Mouse (Mus musculus): Measurements from ENCODE around the gene Col4a3. TPM values are rescaled to one million over a fixed set of nuclear protein-coding genes. Genes with fewer than 3 reads are reported as not detected.

Gene Col4a3
- total and polyA plus RNA-seq, 3 experiments, result not detected

- Histone ChIP-seq H3K79me2 (replicated peaks; ENCODE audit: control insufficient read depth, extremely low read depth, insufficient read depth, poor library complexity, severe bottlenecking) (no peaks in the 10 kb centered on the region), H3K27ac (ENCODE audit: insufficient read depth, low read depth) (no peak overlapping the region), H3K4me3 (replicated peaks in 1 of 3; ENCODE audit: low read depth in 2 of 3, low read length in 2 of 3, poor library complexity in 1 of 3) (no peak overlapping the region), H3K4me2 (ENCODE audit: insufficient read depth, low read depth, poor library complexity, severe bottlenecking) (no peak overlapping the region), H3K27me3 (replicated peaks) (no peaks in the 10 kb centered on the region), H3K4me1 (ENCODE audit: control insufficient read depth in 1 of 2, insufficient read depth in 2 of 2) (peaks cover 6% of the 10 kb centered on the region in 2 experiments; a peak in 3 of 4 replicates), H3K9ac (ENCODE audit: insufficient read depth, low read depth) (no peak overlapping the region), H3K9me3 (replicated peaks; ENCODE audit: low read length) (no peaks in the 10 kb centered on the region), H3K36me3 (replicated peaks in 1 of 2; ENCODE audit: control insufficient read depth in 1 of 2, insufficient read depth in 1 of 2, low read length in 1 of 2) (no peaks in the 10 kb centered on the region)
- in situ Hi-C loops (cut with MboI; ENCODE audit: low pct_ligation_motif_present, low pct_unique_long_range_greater_than_20kb, low sequenced_read_pairs) (no loop called here), dilution Hi-C loops (cut with MboI; ENCODE audit: extremely low pct_ligation_motif_present, extremely low pct_unique_long_range_greater_than_20kb, low sequenced_read_pairs) (no loop called here)
- no peak for DNase-seq (ENCODE audit: extremely low read depth)
- TF ChIP-seq ELF1 (IDR thresholded peaks at IDR 0.05; ENCODE audit: low read depth, low read length), result no peak
- no peak for TF ChIP-seq POLR2AphosphoS2 (IDR thresholded peaks at IDR 0.05; ENCODE audit: low read depth, low read length)
- no peak for TF ChIP-seq UBTF (IDR thresholded peaks at IDR 0.05; ENCODE audit: low read depth, low read length)
- no peak for TF ChIP-seq NRF1 (IDR thresholded peaks at IDR 0.05; ENCODE audit: low read depth, low read length)
- no peak for TF ChIP-seq JUND (conservative IDR thresholded peaks at IDR 0.05; ENCODE audit: low read depth, low read length)
- no peak for TF ChIP-seq CHD2 (IDR thresholded peaks at IDR 0.05; ENCODE audit: low read length)
- no peak for TF ChIP-seq SIN3A (IDR thresholded peaks at IDR 0.05; ENCODE audit: low read length)
- no peak for TF ChIP-seq TBP (conservative IDR thresholded peaks at IDR 0.05; ENCODE audit: low read depth, low read length)
- no peak for TF ChIP-seq E2F4 (IDR thresholded peaks at IDR 0.05; ENCODE audit: insufficient replicate concordance, low read depth, low read length)
- TF ChIP-seq BHLHE40 (IDR thresholded peaks at IDR 0.05; ENCODE audit: low read depth, low read length), result no peak
- TF ChIP-seq MAZ (IDR thresholded peaks at IDR 0.05; ENCODE audit: low read depth, low read length), result no peak
- no peak for TF ChIP-seq JUN (IDR thresholded peaks at IDR 0.05; ENCODE audit: insufficient read depth, low read depth, low read length)
- TF ChIP-seq HCFC1 (IDR thresholded peaks at IDR 0.05; ENCODE audit: low read depth, low read length), result no peak
- no peak for TF ChIP-seq ZNF384 (IDR thresholded peaks at IDR 0.05; ENCODE audit: low read depth, low read length)
- TF ChIP-seq ETS1 (conservative IDR thresholded peaks at IDR 0.05; ENCODE audit: low read depth, low read length), result no peak
- no peak for TF ChIP-seq RAD21 (IDR thresholded peaks at IDR 0.05; ENCODE audit: low read depth, low read length)
- TF ChIP-seq MEF2A (IDR thresholded peaks at IDR 0.05; ENCODE audit: borderline replicate concordance, low read depth, low read length), result no peak
Observed at GRCm38 (mm10) chr1:82656452-82656851, 69.7 kb downstream of the Col4a3 start.

GRCm38 (mm10) chr1:82662269-82662668 is 75.5 kb downstream of the Col4a3 start:
- dilution Hi-C loops (cut with MboI; ENCODE audit: extremely low pct_ligation_motif_present, extremely low pct_unique_long_range_greater_than_20kb, low sequenced_read_pairs), result no loop called here
- no peak overlapping the region for H3K27ac ChIP-seq (ENCODE audit: insufficient read depth, low read depth)
- no peaks in the 10 kb centered on the region for H3K79me2 ChIP-seq (replicated peaks; ENCODE audit: control insufficient read depth, extremely low read depth, insufficient read depth, poor library complexity, severe bottlenecking)
- no peak overlapping the region for H3K4me3 ChIP-seq (replicated peaks in 1 of 3; ENCODE audit: low read depth in 2 of 3, low read length in 2 of 3, poor library complexity in 1 of 3)
- no peaks in the 10 kb centered on the region for H3K27me3 ChIP-seq (replicated peaks)
- no peak overlapping the region for H3K9ac ChIP-seq (ENCODE audit: insufficient read depth, low read depth)
- no peak overlapping the region for H3K4me2 ChIP-seq (ENCODE audit: insufficient read depth, low read depth, poor library complexity, severe bottlenecking)
- in situ Hi-C loops (cut with MboI; ENCODE audit: low pct_ligation_motif_present, low pct_unique_long_range_greater_than_20kb, low sequenced_read_pairs), result no loop called here
- TF ChIP-seq SIN3A (IDR thresholded peaks at IDR 0.05; ENCODE audit: low read length) (no peak), NRF1 (IDR thresholded peaks at IDR 0.05; ENCODE audit: low read depth, low read length) (no peak), ZC3H11A (IDR thresholded peaks at IDR 0.05; ENCODE audit: low read depth, low read length) (no peak), ETS1 (conservative IDR thresholded peaks at IDR 0.05; ENCODE audit: low read depth, low read length) (no peak), USF2 (conservative IDR thresholded peaks at IDR 0.05; ENCODE audit: low read depth, low read length) (no peak), MEF2A (IDR thresholded peaks at IDR 0.05; ENCODE audit: borderline replicate concordance, low read depth, low read length) (no peak), PAX5 (IDR thresholded peaks at IDR 0.05; ENCODE audit: low read length) (no peak), POLR2A (IDR thresholded peaks at IDR 0.05; ENCODE audit: low read depth, low read length) (no peak), MAFK (IDR thresholded peaks at IDR 0.05; ENCODE audit: insufficient replicate concordance, low read length) (no peak)
- no peaks in the 10 kb centered on the region for H3K36me3 ChIP-seq (replicated peaks in 1 of 2; ENCODE audit: control insufficient read depth in 1 of 2, insufficient read depth in 1 of 2, low read length in 1 of 2)
- peak; percentile 31 for DNase-seq (ENCODE audit: extremely low read depth)
- H3K9me3 ChIP-seq (replicated peaks; ENCODE audit: low read length), result no peaks in the 10 kb centered on the region
- H3K4me1 ChIP-seq (ENCODE audit: control insufficient read depth in 1 of 2, insufficient read depth in 2 of 2), result peaks cover 6 to 22% of the 10 kb centered on the region in 2 experiments
